Mouse (Mus musculus) thymus, postnatal 4 days (tissue): ENCODE results near the gene Wdr74.
"Not testable (repeated sequence)": the region's sequence is repeated elsewhere in the genome, so short reads cannot be mapped to it uniquely, and the experiment has no call there.

Experiments
- DNase-seq: peaks from one replicate; pipeline ENCODE4 v3.0.0; 2021

The Wdr74 gene

GRCm38 (mm10) chr19:8716767-8717475 lies 18.7 kb upstream of the Wdr74 start:
- DNase-seq, result no peak

- DNase-seq, result peak; percentile 81
These were observed 17.3 kb upstream of the Wdr74 start for GRCm38 (mm10) chr19:8718357-8718756.

GRCm38 (mm10) chr19:8719037-8719436 lies 16.6 kb upstream of the Wdr74 start:
- DNase-seq, result not testable (repeated sequence)

- DNase-seq, result no peak
These were observed 14.2 kb upstream of the Wdr74 start for GRCm38 (mm10) chr19:8721378-8721777.

GRCm38 (mm10) chr19:8722021-8722420 lies 13.6 kb upstream of the Wdr74 start:
- DNase-seq, result no peak

- no peak for DNase-seq
These were observed 13.1 kb upstream of the Wdr74 start for GRCm38 (mm10) chr19:8722559-8722906.

- DNase-seq, result peak; percentile 91
These were observed 12.6 kb upstream of the Wdr74 start, which contains the start of gene Slc3a2 for GRCm38 (mm10) chr19:8722907-8723573. Gene Slc3a2, minus strand, starts transcription at chr19:8723369.

- no peak for DNase-seq
These were observed 11.9 kb upstream of the Wdr74 start for GRCm38 (mm10) chr19:8723574-8724346.

GRCm38 (mm10) chr19:8724392-8724791 lies 11.2 kb upstream of the Wdr74 start:
- DNase-seq, result no peak

GRCm38 (mm10) chr19:8725081-8725613 lies 10.5 kb upstream of the Wdr74 start:
- no peak for DNase-seq

- DNase-seq, result no peak
These were observed 8.8 kb upstream of the Wdr74 start for GRCm38 (mm10) chr19:8726609-8727390.

GRCm38 (mm10) chr19:8727495-8728114 lies 8.0 kb upstream of the Wdr74 start:
- DNase-seq, result no peak

GRCm38 (mm10) chr19:8728335-8729099 lies 7.1 kb upstream of the Wdr74 start:
- not testable (repeated sequence) for DNase-seq

GRCm38 (mm10) chr19:8734334-8734733 lies 1.3 kb upstream of the Wdr74 start:
- DNase-seq, result no peak

GRCm38 (mm10) chr19:8736160-8736467 lies 487 bp downstream of the Wdr74 start:
- DNase-seq, result no peak

- no peak for DNase-seq
These were observed 3.3 kb downstream of the Wdr74 start for GRCm38 (mm10) chr19:8738911-8739310.

- DNase-seq, result no peak
These were observed 4.0 kb downstream of the Wdr74 start for GRCm38 (mm10) chr19:8739646-8740045.

- DNase-seq, result no peak
These were observed 5.0 kb downstream of the Wdr74 start, which contains the start of gene 1700092M07Rik for GRCm38 (mm10) chr19:8740603-8741002. Gene 1700092M07Rik, plus strand, starts transcription at chr19:8740718.

- peak; percentile 95 for DNase-seq
These were observed 5.7 kb downstream of the Wdr74 start, which contains the start of gene Stx5a for GRCm38 (mm10) chr19:8741243-8741869. Gene Stx5a, plus strand, starts transcription at chr19:8741413.

- DNase-seq, result peak; percentile 28
These were observed 6.5 kb downstream of the Wdr74 start for GRCm38 (mm10) chr19:8742176-8742575.

GRCm38 (mm10) chr19:8745382-8745781 lies 9.8 kb downstream of the Wdr74 start:
- no peak for DNase-seq
